Mouse (Mus musculus): Measurements from ENCODE around the gene Col6a2.

The Col6a2 gene

GRCm38 (mm10) chr10:76548218-76548617 lies 75.2 kb downstream of the Col6a2 start:
- DNase-seq (ENCODE audit: low spot score in 2 of 2): no peak

- no peak for DNase-seq (ENCODE audit: low spot score in 2 of 2)
Observed at GRCm38 (mm10) chr10:76546566-76546965, 76.9 kb downstream of the Col6a2 start.

All from right cerebral cortex, postnatal 36 days (tissue).